Mouse (Mus musculus) adrenal gland, adult 8-10 months (tissue): Measurements from ENCODE around the gene Atp8b3. TPM values are rescaled to one million over a fixed set of nuclear protein-coding genes. Genes with fewer than 3 reads are reported as not detected.

Experiments used
- DNase-seq: peaks from one replicate; pipeline ENCODE4 v3.0.0; 2022
- total RNA-seq, 4 experiments: library from RNA; stranded (reverse); gene quantifications; 2 replicates each; pipeline ENCODE4 v1.2.4; 2022

Atp8b3 gene
- total RNA-seq = 1 to 10 TPM; 1.2 to 3.0 (median 1.9) TPM

DNA sequence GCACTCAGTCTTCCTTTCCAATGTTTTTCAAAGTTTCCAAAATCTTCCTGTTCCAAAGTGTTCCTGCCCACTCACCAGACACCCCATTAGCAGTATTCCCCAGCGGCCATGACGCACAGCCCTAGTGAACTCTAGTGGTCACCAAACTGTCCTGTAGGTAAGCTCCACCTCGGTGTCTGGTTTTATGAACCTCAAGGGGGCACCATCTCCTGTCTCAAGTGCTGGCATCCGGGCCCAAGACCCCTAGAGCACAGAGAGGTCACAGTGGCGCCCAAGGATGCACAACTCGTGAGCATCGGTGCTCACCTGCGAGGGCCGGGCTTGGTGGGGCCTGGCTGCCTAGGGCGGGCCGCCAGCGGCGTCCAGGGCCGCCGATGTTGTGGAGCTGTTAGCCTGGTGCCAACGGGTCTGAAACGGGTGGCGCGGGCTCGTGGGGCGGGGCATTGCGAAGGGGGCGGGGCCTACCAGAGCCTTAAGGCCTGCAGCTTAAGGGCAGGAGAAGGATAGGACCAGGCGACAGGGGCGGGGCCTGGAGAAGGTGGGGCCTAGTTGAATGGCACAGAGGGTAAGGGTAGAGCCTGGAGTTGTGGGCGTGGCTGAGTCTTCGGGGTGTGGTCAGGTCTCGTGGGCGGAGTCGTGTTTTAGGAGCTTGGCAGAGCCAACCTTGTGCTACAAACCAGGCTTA, at the start of gene Atp8b3:
Atp8b3 (minus strand) TSS at position 415 of the 685 bp plus-strand sequence.
- DNase-seq = peak; percentile 96

- no peak for DNase-seq
These were observed 48.4 kb upstream of the Atp8b3 start for GRCm38 (mm10) chr10:80587305-80587657.

DNA sequence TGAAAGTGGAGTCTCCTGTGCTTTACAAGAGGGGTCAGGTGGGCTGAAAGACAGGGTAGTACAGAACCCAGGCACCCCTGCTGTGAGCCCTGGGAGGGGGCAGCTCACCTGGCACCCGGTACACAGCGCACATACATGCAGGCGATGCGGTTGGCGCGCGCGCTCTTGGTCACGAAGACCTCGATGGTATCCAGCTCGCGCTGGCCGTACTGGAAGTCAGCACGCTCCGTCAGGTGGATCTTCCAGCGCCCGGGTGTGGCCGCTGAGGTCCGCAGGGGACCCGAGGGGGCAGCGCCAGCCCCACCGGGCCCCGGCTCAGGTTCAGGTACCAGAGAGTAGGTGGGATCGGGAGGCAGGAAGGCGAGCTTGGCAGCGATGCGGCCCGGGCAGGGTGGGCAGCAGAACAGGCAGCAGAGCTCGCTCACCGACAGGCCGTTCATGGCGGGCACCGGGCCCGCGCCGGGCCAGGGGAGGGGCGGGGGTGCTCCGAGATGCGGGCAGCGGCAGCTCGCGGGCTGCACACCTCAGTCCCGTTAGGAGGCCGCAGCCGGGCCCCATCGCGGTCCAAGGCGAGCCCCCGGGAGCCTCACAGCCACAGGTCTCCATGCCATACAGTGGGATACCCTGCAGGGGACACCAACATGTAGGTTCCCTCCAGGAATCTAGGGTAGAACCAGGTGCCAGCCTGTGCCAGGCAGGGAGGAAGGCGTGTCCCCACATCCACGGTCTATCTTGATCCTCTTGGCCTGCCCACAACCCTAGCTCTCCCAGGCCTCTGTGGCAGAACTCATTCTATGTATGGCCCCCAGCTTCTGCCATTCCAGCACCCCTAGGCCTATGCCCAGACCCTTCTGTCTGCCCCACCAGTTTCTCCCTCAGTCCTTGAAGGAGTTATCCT, 47.7 kb upstream of the Atp8b3 start:
- DNase-seq = no peak

GRCm38 (mm10) chr10:80585581-80585980, 46.7 kb upstream of the Atp8b3 start:
- DNase-seq = no peak

DNA sequence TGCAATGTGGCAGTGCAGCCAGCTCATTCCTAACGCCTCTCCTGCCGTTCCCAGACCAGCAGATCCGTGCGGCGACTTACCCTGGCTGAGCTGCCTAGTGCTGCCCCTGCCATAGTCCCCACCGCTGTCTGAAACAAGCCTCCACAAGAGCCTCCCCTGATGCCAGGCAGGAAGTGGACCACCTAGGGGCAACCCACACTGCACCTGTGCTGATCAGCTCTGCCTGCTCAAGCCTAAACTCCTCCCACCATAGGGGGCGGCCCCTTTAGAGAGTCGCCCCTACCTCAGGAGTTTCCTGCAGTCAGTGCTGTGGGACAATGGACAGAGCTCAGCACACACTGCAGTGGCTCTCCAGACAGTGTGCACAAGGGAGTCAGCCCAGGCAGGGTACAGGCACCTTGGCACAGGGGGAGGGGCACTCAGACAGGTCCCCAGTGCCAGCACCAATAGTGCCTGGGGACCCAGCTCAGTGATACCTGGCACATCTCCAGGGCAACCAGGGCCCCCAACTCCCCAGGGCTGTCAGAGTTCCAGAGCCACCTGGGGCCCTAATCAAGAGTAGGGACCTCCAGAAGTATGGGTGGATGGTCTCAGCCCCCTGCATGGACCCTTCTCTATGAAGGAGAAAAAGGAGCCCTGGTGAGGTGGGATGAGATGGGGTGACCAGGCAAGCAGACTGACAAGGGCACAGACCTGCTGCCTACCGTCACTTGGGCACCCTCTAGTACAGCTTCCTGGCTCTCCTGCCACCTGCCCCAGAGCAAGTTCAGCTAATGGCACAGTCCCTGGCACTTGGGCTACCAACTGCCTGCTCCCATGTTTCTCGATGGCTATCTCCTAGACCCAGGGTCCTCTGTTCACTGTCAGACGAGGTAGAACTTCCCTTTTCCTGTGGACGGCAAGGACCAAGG, 46.0 kb upstream of the Atp8b3 start:
- no peak for DNase-seq

DNA sequence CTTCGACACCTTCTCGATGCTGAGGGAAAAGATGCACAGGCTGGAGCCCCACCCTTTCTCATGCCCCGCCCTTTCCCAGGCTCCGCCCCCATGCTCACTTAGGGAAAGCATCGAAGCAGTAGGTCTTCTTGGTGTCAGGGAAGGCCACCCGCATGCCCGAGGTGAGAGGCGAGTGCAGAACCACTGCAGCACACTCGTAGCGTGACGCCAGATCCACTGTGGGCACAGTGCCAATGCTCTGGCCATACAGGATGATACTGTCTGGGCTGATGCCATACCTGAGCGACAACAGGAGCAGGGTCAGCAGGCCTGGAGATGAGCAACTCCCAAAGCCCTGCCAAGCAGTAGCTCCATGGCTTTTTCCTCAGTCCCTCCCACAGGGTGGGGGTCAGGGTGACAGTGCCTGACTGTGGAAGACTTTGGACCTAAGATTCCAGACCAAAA, 45.1 kb upstream of the Atp8b3 start:
- DNase-seq = no peak

DNA sequence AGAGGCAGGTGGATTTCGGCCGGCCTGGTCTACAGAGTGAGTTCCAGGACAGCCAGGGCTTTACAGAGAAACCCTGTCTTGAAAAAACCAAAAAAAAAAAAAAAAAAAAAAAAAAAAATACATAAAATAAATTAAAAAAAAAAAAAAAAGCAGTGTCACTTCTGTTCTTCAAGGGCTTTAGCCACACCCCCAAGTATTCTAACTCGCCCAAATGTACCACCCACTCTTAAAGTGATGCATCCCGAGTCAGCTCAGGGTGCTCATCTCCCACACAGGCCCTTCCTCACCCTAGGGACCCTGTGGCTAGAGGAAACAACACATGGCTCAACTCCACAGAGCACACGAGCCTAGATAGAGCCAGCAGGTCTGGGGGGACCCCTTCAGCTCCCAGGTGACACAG, 44.1 kb upstream of the Atp8b3 start:
- no peak for DNase-seq

DNA sequence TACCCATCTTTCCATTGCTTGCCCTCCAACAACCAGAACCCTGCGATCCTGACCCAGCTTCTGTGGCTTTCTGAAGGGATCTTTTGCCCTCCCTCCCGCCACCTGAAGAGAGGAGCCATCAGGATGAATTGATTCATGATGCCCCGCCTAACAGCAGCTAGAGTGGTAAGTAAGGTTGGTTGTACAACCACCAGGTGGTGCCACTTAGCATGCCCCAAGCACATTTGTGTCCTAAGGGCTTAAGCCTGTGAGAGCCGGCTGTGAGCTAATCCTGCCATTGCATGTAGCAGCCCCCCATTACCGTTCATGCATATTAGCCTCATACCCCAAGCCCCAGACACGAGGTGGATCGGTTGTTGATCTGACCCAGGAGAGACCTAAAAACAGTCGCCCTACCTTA, 40.0 kb upstream of the Atp8b3 start:
- peak; percentile 67 for DNase-seq

GRCm38 (mm10) chr10:80578131-80578750, 39.3 kb upstream of the Atp8b3 start:
- DNase-seq = peak; percentile 80

DNA sequence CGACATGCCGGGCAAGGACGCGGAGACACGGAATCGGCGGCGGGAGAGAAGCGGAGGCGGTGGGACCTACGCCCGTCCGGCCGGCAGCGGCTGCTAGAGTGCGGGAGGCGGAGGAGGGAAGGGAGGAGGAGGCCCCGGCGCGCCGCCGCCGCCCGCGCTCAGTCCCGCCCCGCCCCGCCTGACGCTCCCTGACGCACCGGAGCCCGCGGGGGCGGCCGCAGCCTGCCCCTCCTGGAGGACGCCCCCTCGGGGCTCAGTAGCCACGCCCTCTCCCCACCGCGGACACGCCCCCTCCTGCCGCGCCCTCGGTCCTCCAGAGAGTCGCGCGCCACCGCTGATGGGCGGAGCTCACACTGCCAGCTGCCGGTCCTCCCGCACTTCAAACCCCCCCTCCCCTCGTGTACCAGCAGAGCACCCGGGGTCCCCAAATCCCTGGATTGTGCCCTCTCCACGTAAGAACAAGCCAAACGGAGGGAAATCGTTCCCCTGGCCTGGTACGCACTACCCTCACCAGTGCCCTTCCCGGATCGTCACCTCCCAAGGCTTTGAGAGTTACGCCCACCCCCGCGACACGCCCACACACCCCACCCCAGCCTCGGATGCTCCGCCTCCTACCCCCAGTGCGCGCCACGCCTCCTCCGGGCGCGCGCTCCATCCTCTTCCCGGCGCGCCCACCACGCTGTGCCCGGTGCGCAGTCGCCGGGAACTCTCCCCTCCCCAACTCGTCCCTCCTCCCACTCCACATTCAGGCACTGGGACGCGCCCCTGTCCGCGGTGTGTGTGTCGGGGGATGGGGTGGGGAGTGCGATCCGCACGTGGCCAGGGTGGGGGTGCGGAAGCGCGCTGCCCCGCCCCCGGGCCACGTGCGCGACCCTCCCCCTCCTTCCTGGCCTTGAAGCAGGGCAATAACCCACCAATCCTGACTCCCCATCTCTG, 38.5 kb upstream of the Atp8b3 start, which contains the start of gene Klf16:
Klf16 (minus strand) TSS at position 127 of the 936 bp plus-strand sequence.
- DNase-seq = peak; percentile 98

- DNase-seq = no peak
These were observed 37.6 kb upstream of the Atp8b3 start for GRCm38 (mm10) chr10:80576351-80577194.

DNA sequence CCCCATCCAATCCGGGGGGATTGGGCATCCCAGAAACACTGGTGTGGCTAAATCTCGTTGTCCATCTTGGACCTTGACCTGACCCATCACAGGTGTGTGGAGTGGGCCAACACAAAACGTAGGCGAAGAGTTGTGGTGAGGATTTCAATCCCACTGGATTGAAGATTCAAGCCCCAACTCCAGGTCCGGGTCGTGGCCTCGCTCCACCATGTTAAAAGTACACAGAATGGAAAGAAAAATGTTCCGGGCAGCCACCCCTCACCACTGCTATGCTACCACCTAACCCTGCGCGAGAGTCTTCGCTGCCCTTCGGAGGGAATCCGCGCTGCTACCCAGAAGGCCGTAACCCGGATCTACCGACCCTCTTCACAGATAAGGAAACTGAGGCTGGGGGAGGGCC, 37.0 kb upstream of the Atp8b3 start:
- no peak for DNase-seq

DNA sequence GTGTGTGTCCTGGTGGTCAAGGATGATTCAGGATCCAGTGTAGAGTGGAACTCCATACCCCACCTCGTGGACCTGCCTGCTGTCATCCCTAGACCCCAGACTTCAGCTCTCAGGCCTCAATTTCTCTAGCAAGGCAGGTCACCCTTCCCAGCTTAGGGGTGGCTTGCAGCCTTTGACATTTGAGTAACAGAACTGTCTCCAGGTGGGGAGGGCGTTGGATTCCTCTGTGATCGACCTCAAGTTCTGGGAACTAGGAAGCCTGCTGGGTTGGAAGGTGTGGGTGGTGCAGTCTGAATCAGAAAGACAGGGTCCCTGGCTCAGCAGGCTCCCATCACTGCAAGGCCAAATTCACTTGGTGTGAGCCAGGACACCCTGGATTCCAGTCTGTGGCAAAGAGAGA, 36.0 kb upstream of the Atp8b3 start:
- DNase-seq = no peak

- no peak for DNase-seq
These were observed 35.0 kb upstream of the Atp8b3 start for GRCm38 (mm10) chr10:80573944-80574343.

DNA sequence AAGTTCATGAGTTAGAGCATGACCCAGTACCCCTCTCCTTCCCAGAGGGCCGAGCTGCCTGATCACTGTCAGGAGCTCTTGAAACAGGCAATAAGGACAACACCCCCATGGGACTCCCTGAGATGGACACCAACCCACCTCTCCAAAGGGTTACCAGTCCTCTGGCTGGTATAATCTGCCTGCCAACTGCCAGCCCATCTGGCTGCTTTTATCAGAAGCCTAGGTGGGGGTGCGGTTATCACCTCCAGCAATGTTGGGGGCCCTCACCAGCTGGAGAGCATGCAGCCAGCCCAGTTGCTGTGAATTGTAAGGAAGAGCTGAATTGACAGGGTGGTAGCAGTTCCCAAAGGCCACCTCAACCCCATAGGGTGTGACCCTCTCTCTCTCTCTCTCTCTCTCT, 33.6 kb upstream of the Atp8b3 start:
- DNase-seq = no peak

DNA sequence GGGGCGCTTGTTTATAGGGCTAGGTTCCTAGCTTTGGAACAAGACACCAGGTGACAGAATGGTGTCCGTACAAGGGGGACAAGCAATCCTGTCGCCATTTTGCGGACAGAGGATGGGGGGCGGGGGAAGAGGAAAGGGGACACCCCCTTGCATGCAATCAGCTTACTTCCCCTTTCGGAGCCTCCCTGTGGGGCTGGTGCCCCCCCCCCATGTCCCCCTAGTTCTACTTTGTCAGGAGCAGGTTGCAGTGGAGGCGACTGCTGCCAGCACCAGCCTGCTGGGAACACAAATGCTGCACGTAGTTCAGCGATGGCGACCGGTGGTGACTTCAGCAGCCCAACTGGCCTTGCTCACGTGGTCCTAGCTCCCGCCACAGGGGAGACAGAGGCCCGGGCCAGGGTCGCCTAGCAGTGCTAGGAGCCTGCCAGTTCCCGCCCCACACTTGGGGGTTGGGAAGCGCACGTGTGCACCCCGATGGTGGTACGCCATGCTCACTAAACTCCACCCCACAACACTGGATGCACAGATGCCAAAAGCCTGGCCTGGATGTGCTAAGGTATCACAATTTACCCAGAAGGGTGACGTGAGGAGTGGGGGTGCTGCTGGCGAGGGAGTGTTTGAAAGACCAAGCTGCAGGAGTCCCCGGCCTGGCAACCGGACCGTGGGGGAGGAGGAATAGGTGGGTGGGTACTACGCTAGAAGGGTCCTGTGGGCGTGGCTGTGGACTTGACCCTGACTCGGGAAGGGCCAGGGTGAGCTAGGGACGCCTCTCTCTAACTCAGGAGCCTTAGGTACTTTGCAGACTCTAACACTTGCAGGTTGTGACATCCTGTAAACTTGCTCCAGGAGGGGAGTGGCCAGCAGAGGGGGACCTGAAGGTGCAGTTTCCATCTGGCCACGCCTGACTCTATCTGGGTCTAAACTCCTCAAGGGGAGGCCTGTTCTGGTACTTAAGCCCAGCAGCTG, 32.2 kb upstream of the Atp8b3 start:
- DNase-seq = no peak

DNA sequence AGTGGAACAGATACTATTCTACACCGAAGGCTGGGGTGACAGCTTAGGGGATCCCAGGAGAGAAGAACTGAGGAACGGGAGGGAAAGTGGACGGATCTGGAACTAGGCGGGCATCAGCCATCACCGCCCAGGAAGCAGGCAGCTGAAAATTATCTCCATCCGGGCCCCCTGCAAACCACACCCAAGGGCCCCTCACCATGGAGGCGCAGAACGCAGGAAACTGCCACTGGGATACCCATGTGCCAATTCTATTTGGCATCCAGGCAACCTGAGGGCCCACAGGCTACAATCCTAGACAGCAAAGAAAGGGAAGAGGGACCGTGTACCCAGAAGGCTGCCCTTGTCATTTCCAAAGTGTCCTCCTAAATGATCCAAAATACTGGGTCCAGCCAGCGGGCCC, 31.5 kb upstream of the Atp8b3 start:
- DNase-seq = no peak

DNA sequence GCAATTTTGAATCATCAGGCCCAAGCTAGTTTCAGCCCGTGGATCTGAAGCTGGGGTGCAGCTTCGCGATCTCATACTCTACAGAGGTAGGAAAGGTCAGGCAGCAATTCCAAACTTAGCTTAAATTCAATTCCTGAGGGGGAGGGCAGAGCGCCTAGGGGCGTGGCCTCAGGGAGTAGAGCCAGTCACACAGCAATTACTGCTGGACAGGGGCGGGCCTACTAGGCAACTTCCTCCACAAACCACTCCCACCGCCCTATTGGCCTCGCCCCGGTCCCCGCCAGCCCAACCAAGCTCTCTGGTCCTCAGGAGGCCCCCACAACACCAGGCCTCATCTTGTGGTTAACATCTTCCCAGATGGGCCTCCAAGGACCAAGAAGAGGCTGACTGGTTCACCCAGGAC, 30.7 kb upstream of the Atp8b3 start:
- no peak for DNase-seq

GRCm38 (mm10) chr10:80568876-80569275, 30.0 kb upstream of the Atp8b3 start:
- no peak for DNase-seq
